Mouse (Mus musculus) T-cell, adult 2 months (primary cell): Measurements from ENCODE around the gene Rasal3.

Experiments
- DNase-seq: peaks from one replicate; pipeline ENCODE4 v3.0.0; 2022; ENCODE audit warnings: low spot score

Rasal3 gene

DNA sequence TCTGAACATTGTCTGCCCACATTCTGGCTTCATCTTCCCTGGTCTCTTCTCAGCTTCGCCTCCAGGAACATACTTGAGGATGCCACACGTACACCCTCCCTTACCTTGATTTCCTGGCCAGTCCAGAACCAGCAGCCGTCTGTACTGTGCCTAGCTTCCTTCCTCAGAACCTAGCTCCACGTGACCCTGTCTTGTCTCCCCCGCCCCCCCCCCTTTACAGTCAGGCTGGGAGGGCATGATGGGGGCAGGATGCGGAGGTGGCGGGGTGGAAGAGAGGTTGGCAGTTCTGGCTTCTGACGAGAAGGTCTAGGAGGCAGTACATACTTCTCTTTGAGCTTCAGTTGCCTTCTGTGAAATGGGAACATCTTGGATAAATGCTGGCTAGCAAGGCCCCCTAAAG, at the start of gene Rasal3:
TSS of gene Rasal3 (minus strand) at position 167 of the 400 bp plus-strand sequence.
- DNase-seq: peak; percentile 83

DNA sequence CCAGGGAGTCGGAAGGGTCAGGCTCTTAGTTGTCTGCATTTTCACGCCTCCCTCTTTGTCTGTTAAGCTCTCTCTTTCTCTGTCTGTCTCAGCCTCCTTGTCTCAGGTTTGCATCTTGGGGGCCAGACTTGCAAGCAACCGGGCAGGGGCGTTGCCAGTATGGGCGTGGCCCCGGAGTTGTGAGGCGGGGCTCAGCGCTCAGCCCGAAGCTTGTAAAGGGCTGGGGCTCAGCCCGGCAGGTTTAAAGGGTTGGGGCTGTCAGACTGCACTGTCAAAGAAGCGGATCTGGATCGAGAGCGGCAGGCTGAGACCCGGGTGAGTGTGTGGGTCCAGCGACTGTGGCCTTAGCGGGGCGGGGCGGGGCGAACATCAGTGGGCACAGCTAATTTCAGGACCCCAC, 49.1 kb upstream of the Rasal3 start, which contains the start of gene Cyp4f39:
TSS of gene Cyp4f39 (plus strand) at position 242 of the 400 bp plus-strand sequence.
- peak; percentile 32 for DNase-seq

DNA sequence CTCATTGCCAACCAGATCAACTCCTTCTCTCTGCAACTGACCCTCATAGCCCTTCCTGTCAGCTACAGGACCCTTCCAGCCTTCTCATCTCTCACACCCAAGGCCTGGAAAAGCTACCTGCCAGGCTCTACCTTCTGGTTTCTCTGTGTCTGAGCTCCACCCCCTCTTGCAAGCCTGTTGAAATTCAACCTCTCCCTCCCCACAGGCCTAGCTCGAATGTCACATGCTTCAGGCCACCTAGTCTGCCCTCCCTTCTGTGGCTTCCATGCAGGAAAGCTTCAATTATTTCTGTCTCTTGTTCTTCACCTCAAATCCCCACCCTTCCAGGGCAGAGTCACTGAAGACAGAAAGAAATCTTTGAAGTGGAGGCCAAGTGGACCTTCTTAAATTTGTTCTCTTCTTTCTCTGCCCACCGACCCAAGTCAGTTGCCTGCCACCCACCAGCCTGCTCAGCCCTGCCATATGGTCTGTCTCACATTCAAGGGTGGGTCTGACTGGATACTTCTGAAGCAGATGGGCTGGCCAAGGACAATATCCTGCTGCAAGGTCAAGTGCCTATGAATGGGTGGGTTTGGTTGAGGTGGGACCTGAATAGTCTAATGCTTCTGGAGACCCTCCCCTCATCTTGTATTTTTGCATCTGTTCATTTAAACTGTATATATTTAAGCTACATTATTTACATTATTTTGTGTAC, 47.6 kb upstream of the Rasal3 start:
- no peak for DNase-seq

DNA sequence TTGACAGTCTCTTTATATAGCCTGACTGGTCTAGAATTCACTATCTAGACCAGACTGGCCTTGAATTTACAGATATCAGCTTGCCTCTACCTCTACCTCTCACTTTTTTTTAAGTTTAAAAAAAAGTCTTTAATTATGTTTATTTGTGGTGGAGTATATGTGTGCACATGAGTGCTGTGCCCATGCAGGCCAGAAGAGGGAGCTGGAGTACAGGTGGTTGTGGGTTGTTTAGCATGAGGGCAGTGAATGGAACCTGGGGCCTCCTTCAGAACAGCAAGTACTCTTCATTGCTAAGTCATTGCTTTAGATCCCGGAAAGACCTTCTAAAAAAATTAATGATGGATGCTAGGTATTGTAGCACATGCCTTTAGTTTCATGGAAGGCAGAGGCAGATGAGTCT, 45.7 kb upstream of the Rasal3 start:
- DNase-seq: no peak

DNA sequence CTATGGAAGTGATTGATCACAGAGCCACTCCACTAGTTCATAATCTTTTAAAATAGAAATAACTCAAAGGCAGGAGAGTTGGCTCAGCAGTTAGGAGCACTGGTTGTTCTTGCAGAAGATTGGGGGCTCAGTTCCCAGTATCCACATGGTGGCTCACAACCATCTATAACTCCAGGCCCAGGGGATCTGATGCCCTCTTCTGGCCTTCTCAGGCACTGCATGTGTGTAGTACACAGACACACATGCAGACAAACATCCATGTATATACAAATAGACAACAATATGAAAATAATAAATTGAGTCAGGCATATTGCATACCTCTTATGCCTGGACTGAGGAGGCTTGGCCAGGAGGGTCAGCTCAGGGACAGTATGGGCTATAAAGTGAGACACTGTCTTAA, 43.8 kb upstream of the Rasal3 start:
- DNase-seq: no peak

DNA sequence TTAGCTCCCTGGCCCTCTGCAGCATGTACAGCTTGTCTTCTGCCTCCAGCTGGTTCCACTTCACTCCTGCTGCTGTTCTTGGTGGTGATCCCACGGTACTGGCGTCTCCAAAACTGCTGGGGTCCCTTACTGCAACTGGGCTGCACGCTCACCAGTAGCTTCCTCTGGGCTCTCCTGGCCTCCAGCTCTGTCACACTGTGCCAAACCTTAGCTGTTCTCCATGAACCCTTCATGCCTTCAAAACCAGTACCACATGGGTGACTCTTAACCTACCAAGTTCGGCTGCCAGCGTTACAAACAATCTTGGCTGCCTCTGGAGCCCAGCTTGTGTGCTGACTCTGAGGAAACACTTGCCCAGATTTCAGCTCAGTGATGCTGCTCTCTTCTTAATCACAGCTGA, 41.6 kb upstream of the Rasal3 start:
- DNase-seq: no peak

DNA sequence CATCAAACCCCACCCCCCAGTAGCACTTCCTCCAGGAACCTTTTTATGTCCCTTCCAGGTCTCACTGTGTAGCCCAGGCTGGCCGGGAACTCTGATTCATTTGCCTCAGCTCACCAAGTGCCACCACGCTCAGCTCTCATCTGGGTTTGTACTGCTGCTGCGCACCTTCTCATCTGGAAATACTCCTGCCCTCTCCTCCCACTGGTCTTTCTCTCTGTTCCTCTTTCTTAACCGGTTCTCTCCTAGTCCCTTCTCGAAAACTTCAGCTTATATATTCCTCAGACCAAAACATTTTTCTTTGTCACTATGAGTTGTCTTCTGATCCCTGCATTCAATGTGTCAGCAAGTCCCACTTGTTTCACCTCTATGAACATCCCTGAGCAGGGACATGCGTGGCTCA, 39.9 kb upstream of the Rasal3 start:
- no peak for DNase-seq

DNA sequence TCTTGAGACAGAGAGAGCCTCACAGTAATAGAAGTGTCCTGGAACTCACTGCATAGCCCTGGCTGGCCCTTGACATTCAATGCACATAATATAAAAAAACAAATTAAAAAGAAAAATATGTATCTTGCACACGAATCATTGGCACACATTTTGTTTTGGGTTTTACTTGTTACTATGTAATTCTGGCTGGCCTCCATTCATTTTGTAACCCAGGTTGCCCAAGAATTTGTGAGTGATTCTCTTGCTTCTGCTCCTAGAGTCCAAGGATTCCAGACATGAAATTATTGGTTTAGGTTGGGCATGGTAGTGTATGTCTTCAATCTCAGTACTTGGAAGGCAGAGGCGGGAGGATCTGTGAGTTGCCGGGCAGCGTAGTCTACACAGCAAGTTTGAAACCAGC, 33.7 kb upstream of the Rasal3 start:
- no peak for DNase-seq

DNA sequence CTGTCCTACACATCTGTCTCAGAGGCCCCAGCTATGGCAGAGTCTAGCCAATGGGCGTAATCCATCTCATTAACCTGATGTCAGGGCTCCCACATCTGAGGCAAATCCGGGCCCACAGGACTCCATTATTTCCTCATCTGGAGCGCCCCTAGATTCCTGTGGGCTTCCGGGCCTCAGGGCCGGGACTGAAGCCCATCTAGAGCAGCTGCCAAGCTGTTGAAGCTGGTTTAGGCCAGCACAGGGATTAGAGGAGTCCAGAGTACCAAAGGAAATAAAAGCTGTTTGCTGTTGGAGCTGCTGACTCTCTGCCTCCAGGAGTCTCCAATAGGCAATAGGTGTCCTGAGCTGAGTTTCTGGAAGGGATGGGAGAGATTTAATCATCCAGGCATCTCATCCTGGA, 31.8 kb upstream of the Rasal3 start:
- DNase-seq: no peak

DNA sequence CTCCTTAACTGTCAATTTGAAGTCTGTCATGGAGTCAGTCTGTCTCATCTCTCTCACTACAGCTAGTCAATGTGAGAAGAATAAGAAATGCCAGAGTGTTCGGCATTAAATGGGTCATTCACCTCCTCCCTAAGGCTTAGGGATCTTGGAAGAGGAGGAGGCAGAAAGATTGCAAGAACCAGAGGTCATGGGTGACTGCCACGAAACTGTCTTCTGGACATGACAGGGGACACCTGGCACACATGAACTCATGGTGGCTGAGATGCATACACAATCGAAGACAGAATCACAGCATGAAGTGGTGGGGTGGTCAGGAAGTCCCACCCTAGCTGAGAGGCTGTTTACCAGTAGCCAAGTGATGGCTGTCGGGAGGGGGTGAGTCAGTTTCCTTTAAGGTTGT, 30.9 kb upstream of the Rasal3 start:
- no peak for DNase-seq

DNA sequence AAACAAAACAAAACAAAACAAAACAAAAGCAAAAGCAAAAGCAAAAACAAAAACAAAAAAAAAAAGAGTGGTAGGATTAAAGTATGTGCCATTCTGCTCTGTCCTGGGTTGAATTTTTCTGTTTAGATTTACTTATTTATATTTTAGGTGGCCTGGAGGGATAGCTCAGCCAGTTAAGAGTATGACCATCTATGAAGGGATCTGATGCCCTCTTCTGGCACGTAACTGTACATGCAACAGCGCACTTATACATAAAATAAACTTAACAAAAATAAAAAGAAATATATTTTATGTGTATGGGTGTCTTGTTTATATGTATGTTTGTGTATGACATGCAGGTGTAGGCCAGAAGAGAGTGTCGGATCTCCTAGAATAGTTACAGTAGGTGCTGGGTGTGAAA, 28.6 kb upstream of the Rasal3 start:
- peak; percentile 31 for DNase-seq

DNA sequence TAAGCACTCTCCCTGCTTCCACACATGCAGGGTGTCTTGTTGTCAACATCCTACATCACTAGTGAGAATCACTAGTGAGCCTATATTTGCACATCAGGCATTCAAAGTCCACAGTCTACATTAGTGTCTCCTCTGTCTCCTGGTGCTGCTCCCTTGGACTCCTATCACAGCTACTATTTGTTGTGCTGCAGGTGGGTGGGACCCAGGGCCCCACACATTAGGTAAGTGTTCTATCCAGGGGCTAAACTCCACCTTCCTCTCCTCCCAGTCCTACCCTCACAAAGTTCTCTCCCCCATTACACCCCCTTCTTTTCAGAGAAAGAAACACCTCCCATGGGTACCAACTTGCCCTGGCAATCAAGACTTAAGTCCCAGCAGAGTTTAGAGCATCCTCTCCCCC, 23.2 kb upstream of the Rasal3 start:
- no peak for DNase-seq

DNA sequence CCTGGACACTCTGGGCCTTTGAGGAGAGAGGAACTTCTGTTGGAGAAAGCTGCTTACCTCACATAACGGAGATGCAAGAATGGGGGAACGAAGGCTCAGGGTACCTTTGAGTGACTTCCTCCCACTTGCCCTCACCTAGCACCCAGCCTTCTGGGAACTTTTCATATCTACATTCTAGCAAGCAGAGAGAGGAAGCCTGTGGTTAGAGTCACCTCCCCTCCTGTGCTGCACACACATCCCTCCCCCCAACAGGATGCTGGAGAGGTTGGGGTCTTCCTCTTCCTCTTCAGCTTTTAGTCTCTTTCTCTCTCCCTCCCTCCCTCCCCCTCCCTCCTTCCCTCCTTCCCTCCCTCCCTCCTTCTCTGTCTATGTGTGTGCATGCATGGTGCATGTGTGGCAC, 20.7 kb upstream of the Rasal3 start, which contains the start of gene Pglyrp2:
TSS of gene Pglyrp2 (minus strand) at position 134 of the 400 bp plus-strand sequence.
- DNase-seq: peak; percentile 78

DNA sequence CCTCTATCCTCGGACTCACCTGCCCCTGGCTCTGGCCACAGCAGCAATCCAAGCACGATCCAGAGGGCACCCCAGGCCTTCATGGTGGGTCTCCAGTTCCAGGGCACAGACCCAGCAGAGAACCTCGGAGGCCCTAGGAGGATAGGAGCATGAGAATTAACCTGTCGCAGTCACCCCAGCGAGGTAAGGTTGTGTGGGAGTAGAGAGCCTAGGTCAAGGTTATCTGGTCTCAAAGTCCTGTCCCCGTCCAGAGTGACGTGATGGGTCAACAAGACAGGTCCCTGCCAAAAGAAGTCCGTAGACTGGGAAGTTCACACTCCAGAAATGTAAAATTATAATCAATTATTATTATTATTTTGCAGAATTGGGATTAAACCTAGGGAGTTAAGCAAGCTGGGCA, 17.4 kb upstream of the Rasal3 start:
- no peak for DNase-seq

DNA sequence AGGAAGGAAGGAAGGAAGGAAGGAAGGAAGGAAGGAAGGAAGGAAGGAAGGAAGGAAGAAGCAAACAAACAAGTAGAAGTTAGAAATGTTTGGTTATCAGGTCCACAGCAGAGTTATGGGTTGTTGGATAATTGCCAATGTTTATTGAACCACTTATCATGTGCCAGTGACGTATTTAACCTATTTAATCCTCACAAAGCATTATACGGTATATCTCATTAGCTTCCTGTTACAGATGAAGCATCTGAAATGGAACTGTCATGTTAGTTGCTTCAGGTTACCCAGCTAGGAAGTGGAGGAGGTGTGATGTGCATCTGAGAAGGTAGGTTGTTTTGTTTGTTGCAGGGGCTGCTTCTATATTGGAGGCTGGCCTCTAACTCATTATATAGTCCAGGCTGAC, 16.6 kb upstream of the Rasal3 start:
- no peak for DNase-seq

DNA sequence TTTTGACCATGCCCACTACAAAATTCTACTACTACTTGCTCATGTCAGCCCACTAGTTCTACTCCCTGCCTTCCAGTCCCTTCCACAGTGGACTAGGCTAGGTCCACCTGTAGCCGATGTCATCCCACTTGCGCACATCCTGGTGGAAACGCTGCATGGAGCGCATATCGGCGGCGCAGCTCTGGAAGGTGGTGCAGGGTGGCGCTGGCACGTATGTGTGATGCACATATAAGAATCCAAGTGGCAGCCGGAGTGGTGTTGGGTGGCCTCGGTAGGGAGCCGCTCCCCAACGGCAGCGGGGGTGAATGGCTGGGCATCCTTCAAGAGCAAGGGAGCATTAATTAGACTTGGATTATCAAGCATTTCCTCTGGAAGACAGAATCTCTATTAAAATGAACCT, 13.4 kb upstream of the Rasal3 start:
- no peak for DNase-seq

DNA sequence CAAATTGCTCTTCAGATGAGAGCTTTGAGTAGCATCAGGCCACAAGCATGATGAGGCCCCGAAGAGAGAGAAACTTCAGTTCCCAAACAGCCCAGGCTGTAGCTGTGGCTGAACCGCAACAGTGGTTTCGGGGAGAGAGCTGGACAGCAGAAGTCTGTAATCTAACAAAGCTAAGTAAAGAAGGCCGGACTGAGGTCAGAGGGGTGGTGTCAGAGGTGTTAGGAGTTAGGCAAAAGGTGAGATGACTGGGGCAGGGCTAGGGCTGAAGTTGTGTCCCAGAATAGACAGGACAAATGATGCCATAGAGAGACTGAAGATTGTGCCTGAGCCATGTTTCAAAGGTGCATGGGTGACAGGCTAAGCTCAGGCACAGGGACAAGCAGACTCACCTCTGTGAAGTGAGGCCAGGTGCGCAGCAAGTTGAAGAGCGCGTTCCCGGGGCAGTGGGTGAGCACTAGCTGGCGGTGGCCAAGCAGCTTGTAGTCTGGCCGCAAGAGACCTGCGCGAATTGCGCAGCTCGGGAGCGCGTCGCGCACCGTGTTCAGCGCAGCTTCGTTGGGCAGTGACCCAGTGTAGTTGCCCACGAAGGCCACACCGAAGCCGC, 12.1 kb upstream of the Rasal3 start:
- DNase-seq: no peak

DNA sequence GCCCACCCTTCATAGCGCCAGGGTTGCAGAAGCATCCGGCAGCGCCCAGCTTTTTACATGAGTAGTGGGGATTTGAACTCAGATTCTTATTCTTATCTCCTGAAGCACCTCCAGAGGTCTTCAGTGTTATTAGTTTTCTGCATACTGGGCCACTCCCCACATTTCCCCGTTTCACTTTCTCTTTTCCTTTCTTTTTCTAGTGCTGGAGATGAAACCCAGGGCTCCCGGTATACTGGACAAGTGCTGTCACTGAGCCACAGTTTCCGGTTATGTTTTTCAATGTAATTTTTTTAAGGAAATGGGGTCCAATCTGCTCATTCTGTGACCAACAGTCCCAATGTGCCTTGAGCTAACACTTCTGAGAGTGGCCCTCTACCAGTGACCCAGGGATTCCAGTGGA, 8.5 kb upstream of the Rasal3 start:
- DNase-seq: no peak

DNA sequence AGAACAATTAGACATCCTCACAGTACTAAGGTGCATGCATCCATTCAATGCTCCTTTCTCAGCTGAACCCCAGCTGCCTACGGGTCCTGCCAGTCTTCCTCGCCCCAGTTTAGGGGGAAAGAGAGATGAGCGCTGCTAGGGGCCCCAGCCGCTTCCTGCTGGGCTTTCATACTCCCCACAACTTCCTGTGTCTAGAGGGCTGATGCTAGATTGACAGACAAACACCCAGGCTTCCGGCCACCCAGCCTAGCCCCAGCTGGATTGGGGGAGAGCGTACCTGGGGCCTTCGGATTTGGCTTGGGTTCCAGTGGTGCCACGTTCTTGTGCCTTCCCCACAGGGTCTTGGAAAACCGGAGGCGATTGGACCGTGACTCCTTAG, 615 bp downstream of the Rasal3 start:
- peak; percentile 81 for DNase-seq

DNA sequence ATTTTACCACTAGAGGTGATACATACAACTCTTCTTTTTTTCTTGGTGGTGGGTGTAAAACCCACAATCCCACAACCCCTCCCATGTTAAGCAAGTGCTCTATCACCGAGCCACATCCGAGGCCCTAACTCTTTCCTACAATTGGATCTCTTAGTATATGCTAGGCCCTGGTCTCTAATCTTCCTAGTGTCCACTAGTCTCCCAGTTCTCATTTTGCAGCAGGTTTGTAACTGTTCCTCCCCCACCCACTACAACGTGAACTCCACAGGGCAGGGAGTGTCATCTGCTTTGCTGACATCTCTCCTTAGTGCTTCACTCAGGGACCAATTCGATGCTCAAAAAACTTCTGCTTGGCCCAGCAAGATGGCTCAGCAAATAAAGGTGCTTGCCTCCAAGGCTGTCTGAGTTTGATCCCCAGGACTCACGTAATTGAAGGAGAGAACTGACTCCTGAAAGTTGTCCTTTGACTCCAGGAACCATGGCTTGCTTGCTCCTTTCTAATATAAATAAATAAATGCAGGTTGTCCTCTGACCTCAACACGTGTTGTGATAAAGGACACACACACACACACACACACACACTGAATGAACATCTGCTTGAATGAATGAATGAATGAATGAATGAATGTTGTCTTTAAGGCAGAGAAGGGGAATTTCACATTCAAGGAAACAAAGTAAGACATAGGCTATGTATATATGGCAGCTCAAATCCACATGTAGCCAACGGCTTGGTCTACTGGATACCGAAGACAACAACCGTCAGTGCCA, 1.2 kb downstream of the Rasal3 start:
- peak; percentile 48 for DNase-seq

DNA sequence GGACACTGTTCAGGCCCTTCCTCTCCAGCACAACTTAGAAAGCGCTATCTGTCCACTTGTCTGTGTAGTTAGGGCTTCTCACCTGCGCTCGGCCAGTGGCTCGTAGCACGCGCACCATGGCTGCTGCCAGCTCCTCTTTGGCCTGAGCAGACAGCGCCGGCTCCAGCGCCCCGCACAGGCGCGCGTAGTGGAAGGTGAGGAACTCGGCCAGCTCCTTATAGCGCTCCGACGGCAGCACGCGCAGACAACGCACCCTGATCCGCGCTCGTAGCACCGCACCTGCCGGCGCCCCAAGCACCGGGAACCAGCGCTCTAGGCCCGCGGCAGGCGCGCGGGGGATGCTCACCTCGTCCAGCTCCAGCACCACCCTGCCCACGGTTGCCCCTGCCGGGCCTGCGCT, 7.1 kb downstream of the Rasal3 start:
- no peak for DNase-seq

DNA sequence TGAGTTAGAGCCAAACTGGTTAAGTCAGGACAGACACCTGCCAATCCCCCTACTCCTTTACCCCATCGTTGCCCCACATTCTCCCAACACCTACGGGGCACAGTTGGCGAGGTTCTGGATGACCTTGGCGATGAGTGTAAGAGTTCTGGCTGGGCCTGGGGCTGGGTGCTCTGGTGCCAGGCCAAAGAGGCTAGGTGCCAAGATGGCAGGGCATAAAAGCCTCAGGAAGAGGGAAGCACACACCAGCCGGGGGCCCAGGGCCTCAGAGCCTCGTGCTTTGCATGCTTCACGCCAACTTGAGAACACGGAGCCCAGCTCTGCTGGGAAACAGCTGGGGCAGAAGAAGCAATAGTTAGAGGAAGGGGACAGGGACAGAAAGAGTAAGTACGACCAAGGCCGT, 9.4 kb downstream of the Rasal3 start:
- DNase-seq: no peak

DNA sequence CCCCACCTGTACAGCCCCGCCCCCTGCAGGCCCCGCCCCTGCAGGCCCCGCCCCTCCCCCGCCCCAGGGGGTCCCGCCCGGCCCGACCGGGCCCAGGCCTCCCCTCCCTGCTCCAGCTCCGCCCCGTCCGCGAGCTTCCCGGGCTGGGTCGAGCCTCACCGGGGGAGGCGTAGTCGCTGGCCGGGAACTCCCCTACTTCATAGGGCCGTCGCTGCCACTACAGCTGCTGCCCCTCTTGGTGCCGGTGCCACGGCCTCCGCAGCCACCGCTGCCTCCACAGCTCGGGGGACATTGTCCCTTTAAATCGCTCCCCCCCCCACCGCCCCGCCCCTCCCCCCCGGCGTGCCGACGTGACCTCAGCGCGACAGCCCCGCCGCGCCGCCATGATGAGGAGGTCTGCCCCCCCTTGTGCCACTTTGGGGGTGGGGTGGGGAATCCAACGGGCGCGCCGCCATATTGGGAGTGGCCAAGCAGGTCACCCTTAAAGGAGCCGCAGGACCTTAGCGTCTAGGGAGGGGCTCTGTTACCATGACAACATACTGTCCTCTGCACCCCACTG, 14.2 kb downstream of the Rasal3 start, which contains the start of gene Wiz:
TSS of gene Wiz (minus strand) at position 339 of the 559 bp plus-strand sequence.
- DNase-seq: peak; percentile 90
